Comparison of ENCODE assay signal across 24 mouse cellular contexts in the genomic region with DNA sequence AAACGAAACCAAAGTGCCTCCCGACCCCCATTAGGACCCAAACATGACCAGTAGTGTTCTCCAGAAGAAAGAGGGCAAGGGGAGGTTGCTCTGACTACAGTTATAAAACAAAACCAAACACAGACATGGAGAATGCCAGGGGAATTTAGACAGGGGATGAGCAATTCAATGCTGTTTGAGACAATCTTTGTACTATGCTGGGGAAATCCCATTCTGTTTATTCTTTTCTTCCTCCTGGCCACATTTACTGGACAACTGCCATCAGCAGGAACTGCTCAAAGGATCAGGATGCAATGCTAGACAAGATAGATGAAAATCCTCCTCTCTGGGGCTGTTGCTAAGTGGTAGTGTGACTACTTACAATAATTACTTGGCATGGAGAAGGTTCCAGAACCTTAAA.
DNase-seq lines count a peak whose midpoint lies in the region; ATAC-seq lines count a peak whose summit lies in the region.
"Had no signal": no experiment of that assay in that cellular context is flagged by ENCODE, and none has a peak within 500 bp of the region (broad histone marks: within the 10 kb centered on the region; RNA-seq: fewer than 3 reads in every experiment).

No protein-coding gene starts in this region.

- no peak for ATAC-seq in hindbrain, embryonic 13.5 days (ENCODE audit: low FRiP score)
- ATAC-seq: CD4-positive, CD25-positive, alpha-beta regulatory T cell, adult 4 months; forebrain, embryonic 16.5 days; intestine, embryonic 15.5 days had no signal

- no peaks in the 10 kb centered on the region for H3K36me3 ChIP-seq in hindbrain, embryonic 13.5 days
- H3K36me3 ChIP-seq: embryonic facial prominence, embryonic 13.5 days; forebrain, embryonic 12.5 days; G1E; heart, embryonic 13.5 days; hindbrain, embryonic 12.5 days; intestine, embryonic 15.5 days had no signal

- no peak overlapping the region for H3K4me2 ChIP-seq in hindbrain, embryonic 13.5 days
- H3K4me2 ChIP-seq: embryonic facial prominence, embryonic 13.5 days; forebrain, embryonic 12.5 days; heart, embryonic 13.5 days; hindbrain, embryonic 12.5 days; intestine, embryonic 15.5 days had no signal

- H3K9ac ChIP-seq in hindbrain, embryonic 13.5 days = no peak overlapping the region
- H3K9ac ChIP-seq: embryonic facial prominence, embryonic 13.5 days; forebrain, embryonic 12.5 days; heart, embryonic 13.5 days; hindbrain, embryonic 12.5 days; intestine, embryonic 15.5 days had no signal

- H3K4me3 ChIP-seq in hindbrain, embryonic 13.5 days = no peak overlapping the region
- H3K4me3 ChIP-seq: embryonic facial prominence, embryonic 13.5 days; forebrain, embryonic 12.5 days; gastrocnemius, adult 2 months; heart, embryonic 13.5 days; hindbrain, embryonic 12.5 days; intestine, embryonic 15.5 days had no signal

- 90% methylated on average over 2 of the region's 2 CpGs for WGBS in hindbrain, embryonic 13.5 days

- no peaks in the 10 kb centered on the region for H3K27me3 ChIP-seq in hindbrain, embryonic 13.5 days
- H3K27me3 ChIP-seq: embryonic facial prominence, embryonic 13.5 days; forebrain, embryonic 12.5 days; heart, embryonic 13.5 days; hindbrain, embryonic 12.5 days; intestine, embryonic 15.5 days had no signal

- no peak overlapping the region for H3K27ac ChIP-seq in hindbrain, embryonic 13.5 days
- H3K27ac ChIP-seq: embryonic facial prominence, embryonic 13.5 days; forebrain, embryonic 12.5 days; gastrocnemius, adult 2 months; heart, embryonic 13.5 days; hindbrain, embryonic 12.5 days; intestine, embryonic 15.5 days had no signal

- no peaks in the 10 kb centered on the region for H3K9me3 ChIP-seq in hindbrain, embryonic 13.5 days
- H3K9me3 ChIP-seq: embryonic facial prominence, embryonic 13.5 days; forebrain, embryonic 12.5 days; heart, embryonic 13.5 days; hindbrain, embryonic 12.5 days; intestine, embryonic 15.5 days had no signal

- H3K4me1 ChIP-seq in hindbrain, embryonic 13.5 days (replicated peaks) = no peaks in the 10 kb centered on the region
- H3K4me1 ChIP-seq: forebrain, embryonic 12.5 days; heart, embryonic 13.5 days; hindbrain, embryonic 12.5 days; intestine, embryonic 15.5 days had no signal

- DNase-seq in 3T3-L1 (ENCODE audit: low read depth, low spot score) (peak; percentile 50), MN1 (ENCODE audit: low spot score) (peak; percentile 20)
- DNase-seq in brain, adult 2 months (ENCODE audit: low read depth, low spot score) = peak; percentile 3
- DNase-seq in lung, postnatal 25 days (ENCODE audit: low spot score) = peak; percentile 22
- DNase-seq in gastrocnemius, postnatal 36 days = no peak
- no peak for DNase-seq in adrenal gland, adult 18-20 months (ENCODE audit: low spot score in 2 of 2)
- DNase-seq: adrenal gland, postnatal 10 days; B cell, adult 2 months; cerebellum, adult 11-12 months; cerebellum, adult 9-10 months; cerebellum, postnatal 25 days; gastrocnemius, adult 2 months; gastrocnemius, postnatal 25 days; heart, adult 11 months; heart, postnatal 4 days had no signal

- intact Hi-C loops in gastrocnemius, postnatal 36 days (cut with DNase I) = no loop called here

Comparison
In these comparisons a context has a peak if more than half of its experiments do, and no peak if none do; other contexts are left out.
1. DNase-seq: peak in 3T3-L1 (single experiment), MN1 (single experiment), brain, adult 2 months (single experiment) and lung, postnatal 25 days (single experiment); none in gastrocnemius, postnatal 36 days (0 of 2) and adrenal gland, adult 18-20 months (0 of 2).